Mouse (Mus musculus) forebrain, embryonic 14.5 days (tissue): Measurements from ENCODE around the gene Cdc25b. TPM values are rescaled to one million over a fixed set of nuclear protein-coding genes. Genes with fewer than 3 reads are reported as not detected.
"Not testable (repeated sequence)": the region's sequence is repeated elsewhere in the genome, so short reads cannot be mapped to it uniquely, and the experiment has no call there.

Experiments
- ATAC-seq: fragments of 200-750 bp; cut with Nextera tagmentation; 2 replicates; pipeline ENCODE4 v1.8.0; 2017; ENCODE audit warnings: mild to moderate bottlenecking, moderate library complexity
- DNase-seq: peaks from one replicate; pipeline ENCODE4 v3.0.0-alpha.2; 2015; ENCODE audit warnings: low spot score
- H3K27ac ChIP-seq: fragments of 300-500 bp; sonication (generic); 2 replicates; pipeline ENCODE4 v1.5.1; 2014; ENCODE audit warnings: low read depth, mild to moderate bottlenecking, control low read depth, low read length, moderate library complexity
- H3K27me3 ChIP-seq: fragments of 300-500 bp; sonication (generic); replicated peaks from 2 replicates; pipeline ENCODE4 v1.6.1; 2014; ENCODE audit warnings: low read length, control low read depth, mixed read lengths; ENCODE audit not compliant: control insufficient read depth, insufficient read depth
- H3K36me3 ChIP-seq: fragments of 300-500 bp; sonication (generic); 2 replicates; pipeline ENCODE4 v1.6.1; 2014; ENCODE audit warnings: low read length, control low read depth; ENCODE audit not compliant: control insufficient read depth, insufficient read depth
- H3K4me1 ChIP-seq: fragments of 300-500 bp; sonication (generic); 2 replicates; pipeline ENCODE4 v1.6.1; 2014; ENCODE audit warnings: antibody characterized with exemption, low read length, control low read depth; ENCODE audit not compliant: control insufficient read depth, insufficient read depth
- H3K4me2 ChIP-seq: fragments of 300-500 bp; sonication (generic); 2 replicates; pipeline ENCODE4 v1.6.1; 2014; ENCODE audit warnings: mild to moderate bottlenecking, control low read depth, low read length
- H3K4me3 ChIP-seq: fragments of 300-500 bp; sonication (generic); 2 replicates; pipeline ENCODE4 v1.5.1; 2014; ENCODE audit warnings: low read depth, low read length, control low read depth
- H3K9ac ChIP-seq: fragments of 300-500 bp; sonication (generic); 2 replicates; pipeline ENCODE4 v1.6.1; 2014; ENCODE audit warnings: mild to moderate bottlenecking, low read length, control low read depth, moderate library complexity
- H3K9me3 ChIP-seq: fragments of 300-500 bp; sonication (generic); replicated peaks from 2 replicates; pipeline ENCODE4 v1.6.1; 2016; ENCODE audit warnings: low read length, control low read depth, mixed read lengths; ENCODE audit not compliant: control insufficient read depth
- WGBS: fragments of 180-500 bp; shearing (Covaris S2); extraction: QIAGEN DNeasy Blood & Tissue Kit; methylation state at CpG from one replicate; pipeline ENCODE4 v1.1.7; 2014; 5-methylcytosine and 5-hydroxymethylcytosine counted together
- polyA plus RNA-seq: library from polyadenylated mRNA; unstranded; fragments of >200 nt; fragmentation: Nextera tagmentation; extraction: Ambion mirVana; gene quantifications from 2 replicates; pipeline ENCODE4 v1.2.1, GENCODE M21; 2014

The Cdc25b gene
- polyA plus RNA-seq, 1 experiment from 2014 or later, result 32.0 TPM

- Histone ChIP-seq H3K9ac (no peak overlapping the region), H3K4me3 (no peak overlapping the region), H3K4me1 (no peaks in the 10 kb centered on the region), H3K9me3 (no peaks in the 10 kb centered on the region), H3K36me3 (no peaks in the 10 kb centered on the region), H3K4me2 (no peak overlapping the region), H3K27me3 (no peaks in the 10 kb centered on the region), H3K27ac (no peak overlapping the region)
- ATAC-seq (no peak), DNase-seq (no peak)
- 77% methylated on average over 1 of the region's 1 CpGs for WGBS
These were observed 36.8 kb downstream of the Cdc25b start for GRCm38 (mm10) chr2:131223569-131223968.

GRCm38 (mm10) chr2:131225178-131225577 lies 38.4 kb downstream of the Cdc25b start:
- no peak for ATAC-seq

DNA sequence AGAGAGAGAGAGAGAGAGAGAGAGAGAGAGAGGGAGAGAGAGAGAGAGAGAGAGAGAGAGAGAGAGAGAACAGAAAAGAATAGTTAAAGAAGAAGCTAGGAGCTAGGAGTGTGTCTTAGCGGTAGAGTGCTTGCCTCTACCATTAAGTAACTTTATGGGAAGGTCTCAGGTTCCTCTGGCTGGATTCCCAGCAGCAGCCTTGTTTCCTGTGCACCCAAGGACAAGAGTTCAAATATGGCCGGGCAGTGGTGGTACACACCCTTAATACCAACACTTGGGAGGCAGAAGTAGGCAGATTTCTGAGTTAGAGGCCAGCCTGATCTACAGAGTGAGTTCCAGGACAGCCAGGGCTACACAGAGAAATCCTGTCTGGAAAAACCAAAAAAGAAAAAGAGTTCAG lies 39.9 kb downstream of the Cdc25b start:
- H3K9ac ChIP-seq, H3K4me3 ChIP-seq, H3K27me3 ChIP-seq, H3K4me1 ChIP-seq, H3K36me3 ChIP-seq, H3K27ac ChIP-seq, H3K9me3 ChIP-seq, DNase-seq, H3K4me2 ChIP-seq, ATAC-seq: not testable (repeated sequence)
- WGBS, result 80% methylated on average over 2 of the region's 2 CpGs

More at GRCm38 (mm10) chr2:131225178-131225577, 38.4 kb downstream of the Cdc25b start:
- H3K36me3 ChIP-seq, result no peaks in the 10 kb centered on the region
- H3K27me3 ChIP-seq, result no peaks in the 10 kb centered on the region
- 77% methylated on average over 6 of the region's 6 CpGs for WGBS
- no peak overlapping the region for H3K4me2 ChIP-seq
- H3K9ac ChIP-seq, result no peak overlapping the region
- H3K27ac ChIP-seq, result no peak overlapping the region
- no peak for DNase-seq
- H3K4me1 ChIP-seq, result no peaks in the 10 kb centered on the region
- no peak overlapping the region for H3K4me3 ChIP-seq
- H3K9me3 ChIP-seq, result no peaks in the 10 kb centered on the region

- Histone ChIP-seq H3K4me2 (no peak overlapping the region), H3K27me3 (no peaks in the 10 kb centered on the region), H3K9ac (no peak overlapping the region), H3K9me3 (no peaks in the 10 kb centered on the region), H3K4me3 (no peak overlapping the region), H3K36me3 (no peaks in the 10 kb centered on the region), H3K4me1 (no peaks in the 10 kb centered on the region), H3K27ac (no peak overlapping the region)
- ATAC-seq (no peak), DNase-seq (no peak)
- 90% methylated on average over 3 of the region's 3 CpGs for WGBS
These were observed 40.5 kb downstream of the Cdc25b start for GRCm38 (mm10) chr2:131227243-131227642.

DNA sequence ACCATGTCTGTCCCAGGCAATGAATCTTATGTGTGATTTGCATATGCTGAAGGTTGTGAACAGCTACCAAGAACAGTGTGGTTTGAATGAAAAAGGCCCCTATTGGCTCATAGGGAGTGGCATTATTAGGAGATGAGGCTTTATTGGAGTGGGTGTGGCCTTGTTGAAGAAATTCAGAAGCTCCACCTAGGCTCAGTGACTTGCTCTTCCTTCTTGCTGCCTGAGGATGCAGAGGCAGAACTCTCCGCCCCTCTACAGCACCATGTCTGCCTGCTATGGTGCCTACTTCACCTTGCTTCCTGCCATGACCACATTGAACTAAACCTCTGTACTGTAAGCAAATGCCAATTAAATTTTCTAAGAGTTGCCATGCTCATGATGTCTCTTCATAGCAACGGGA lies 45.8 kb downstream of the Cdc25b start:
- 86% methylated on average over 2 of the region's 2 CpGs for WGBS
- Histone ChIP-seq H3K36me3 (no peaks in the 10 kb centered on the region), H3K4me3 (no peak overlapping the region), H3K27ac (no peak overlapping the region), H3K9ac (no peak overlapping the region), H3K4me1 (peaks cover 7% of the 10 kb centered on the region; the same call in 1 of the 2 replicates), H3K4me2 (no peak overlapping the region), H3K27me3 (no peaks in the 10 kb centered on the region), H3K9me3 (no peaks in the 10 kb centered on the region)
- DNase-seq, result no peak
- no peak for ATAC-seq

- H3K36me3 ChIP-seq, result no peaks in the 10 kb centered on the region
- no peak within 1 kb of the TSS for H3K27ac ChIP-seq
- WGBS, result 8% methylated on average over 29 of the region's 29 CpGs
- ATAC-seq, result peak; percentile 100
- no peaks in the 10 kb centered on the region for H3K27me3 ChIP-seq
- peaks cover 7% of the 10 kb centered on the region; the same call in 1 of the 2 replicates for H3K4me1 ChIP-seq
- H3K4me3 ChIP-seq, result peak within 1 kb of the TSS; percentile 45
- H3K9ac ChIP-seq, result peak within 1 kb of the TSS; percentile 63
- peak within 1 kb of the TSS; percentile 86 for H3K4me2 ChIP-seq
- DNase-seq, result peak; percentile 97
- no peaks in the 10 kb centered on the region for H3K9me3 ChIP-seq
These were observed 46.8 kb downstream of the Cdc25b start, which contains the start of gene Mavs for GRCm38 (mm10) chr2:131233307-131234126. TSS of gene Mavs (plus strand) at chr2:131234063.

GRCm38 (mm10) chr2:131234127-131234650 lies 47.4 kb downstream of the Cdc25b start:
- peak overlapping the region; percentile 63 for H3K9ac ChIP-seq
- 14% methylated on average over 28 of the region's 28 CpGs for WGBS
- peak overlapping the region; percentile 86 for H3K4me2 ChIP-seq
- DNase-seq (no peak), ATAC-seq (peak; percentile 24)
- H3K4me1 ChIP-seq, result peaks cover 7% of the 10 kb centered on the region; the same call in 1 of the 2 replicates
- peak overlapping the region; percentile 45 for H3K4me3 ChIP-seq
- no peaks in the 10 kb centered on the region for H3K9me3 ChIP-seq
- no peak overlapping the region for H3K27ac ChIP-seq
- H3K27me3 ChIP-seq, result no peaks in the 10 kb centered on the region
- H3K36me3 ChIP-seq, result no peaks in the 10 kb centered on the region

- Histone ChIP-seq H3K4me2 (peak overlapping the region; percentile 86), H3K27me3 (no peaks in the 10 kb centered on the region), H3K9ac (peak overlapping the region; percentile 63; the same call in 1 of the 2 replicates), H3K4me1 (peaks cover 7% of the 10 kb centered on the region; the same call in 1 of the 2 replicates), H3K9me3 (no peaks in the 10 kb centered on the region), H3K4me3 (0 out of 2 replicates have a peak overlapping the region, but pooled peaks have one; percentile 45), H3K27ac (no peak overlapping the region), H3K36me3 (no peaks in the 10 kb centered on the region)
- ATAC-seq, result no peak
- WGBS, result 83% methylated on average over 7 of the region's 7 CpGs
- no peak for DNase-seq
These were observed 48.4 kb downstream of the Cdc25b start for GRCm38 (mm10) chr2:131234970-131235635.
